Mouse (Mus musculus) activated CD4-positive, CD25-positive, alpha-beta regulatory T cell, adult 4 months (primary cell): ENCODE measurements around the gene Klhl32. TPM values are rescaled to one million over a fixed set of nuclear protein-coding genes. Genes with fewer than 3 reads are reported as not detected.
A peak's percentile ranks its signal among the peaks of the same experiment; 100 is the strongest.

Experiments
- ATAC-seq: one replicate; pipeline ENCODE4 v1.8.0; 2017
- polyA plus RNA-seq, 2 experiments: library from polyadenylated mRNA; unstranded; fragments of 100-300 nt; shearing (Covaris generic); gene quantifications; one replicate each; pipeline ENCODE4 v1.2.1; 2017

The Klhl32 gene
- polyA plus RNA-seq, 2 experiments from 2014 or later, result 0.15 to 0.37 TPM

- no peak for ATAC-seq
These were observed 223.1 kb downstream of the Klhl32 start for GRCm38 (mm10) chr4:24627871-24628270.

DNA sequence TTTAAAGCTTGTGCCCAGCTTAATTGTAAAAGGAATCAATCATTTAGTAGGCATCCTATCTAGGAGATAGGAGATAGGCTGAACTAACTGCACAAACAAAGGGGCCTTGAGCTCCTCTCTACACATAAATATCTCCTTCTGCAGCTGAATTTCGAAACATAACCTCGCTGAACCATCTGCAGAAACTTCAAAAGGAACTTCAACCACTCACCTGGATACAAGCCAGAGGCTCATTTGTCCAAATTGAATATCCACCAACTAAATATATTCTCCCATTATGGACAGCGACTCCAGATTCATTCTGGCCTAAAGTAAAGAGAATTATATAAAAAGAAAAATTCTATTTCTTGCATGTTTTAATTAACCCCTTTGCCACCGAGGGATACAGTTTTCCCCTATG, 224.2 kb downstream of the Klhl32 start:
- no peak for ATAC-seq

DNA sequence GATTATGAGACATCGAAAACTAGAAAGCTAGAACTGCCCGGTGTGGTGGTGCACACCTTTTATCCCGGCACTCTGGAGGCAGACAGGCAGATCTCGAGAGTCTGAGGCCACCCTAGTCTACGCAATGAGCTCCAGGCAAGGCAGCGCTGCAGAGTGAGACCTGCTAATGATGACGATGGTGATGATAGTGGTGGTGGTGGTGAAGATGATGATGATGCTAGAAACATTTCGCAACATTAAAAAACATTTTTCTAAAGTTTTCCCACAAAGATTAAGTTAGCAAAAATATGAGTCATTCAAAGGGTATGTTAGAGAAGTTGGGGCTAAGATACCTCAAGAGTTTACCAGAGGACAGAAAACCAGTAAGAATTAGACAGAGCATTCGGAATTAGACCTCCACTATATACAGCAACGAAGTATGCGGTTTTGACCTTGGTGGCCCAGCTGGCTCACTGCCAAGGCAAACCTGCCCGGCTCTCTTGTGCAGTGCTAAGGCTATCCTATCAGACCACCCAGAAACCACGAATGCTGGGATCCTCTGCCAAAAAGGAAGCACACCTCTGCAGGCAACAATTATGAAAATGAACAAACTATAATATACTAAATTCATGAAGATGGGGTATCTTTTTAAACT, 224.9 kb downstream of the Klhl32 start:
- ATAC-seq, result no peak

- no peak for ATAC-seq
These were observed 229.3 kb downstream of the Klhl32 start for GRCm38 (mm10) chr4:24621422-24622187.

- ATAC-seq, result no peak
These were observed 230.5 kb downstream of the Klhl32 start for GRCm38 (mm10) chr4:24620440-24620839.

DNA sequence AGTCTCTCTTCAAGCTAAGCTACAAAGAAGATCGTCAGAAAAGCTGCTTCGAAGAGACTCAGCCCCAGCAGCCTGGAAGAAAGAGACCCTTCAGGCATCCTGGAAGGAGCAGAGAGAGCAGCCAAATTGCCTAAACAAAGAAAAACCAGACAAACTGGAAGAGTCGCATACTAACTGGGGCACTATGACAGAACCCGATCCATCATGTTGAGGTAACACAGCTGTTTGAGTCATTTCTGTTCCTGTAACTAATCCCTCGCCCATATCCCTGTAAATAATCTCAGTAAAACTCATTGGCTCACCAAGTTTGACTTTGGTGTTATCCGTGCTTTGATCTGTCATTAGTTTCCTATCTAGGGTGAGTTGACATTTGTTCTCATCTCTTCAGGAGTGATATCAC, 230.9 kb downstream of the Klhl32 start:
- no peak for ATAC-seq

DNA sequence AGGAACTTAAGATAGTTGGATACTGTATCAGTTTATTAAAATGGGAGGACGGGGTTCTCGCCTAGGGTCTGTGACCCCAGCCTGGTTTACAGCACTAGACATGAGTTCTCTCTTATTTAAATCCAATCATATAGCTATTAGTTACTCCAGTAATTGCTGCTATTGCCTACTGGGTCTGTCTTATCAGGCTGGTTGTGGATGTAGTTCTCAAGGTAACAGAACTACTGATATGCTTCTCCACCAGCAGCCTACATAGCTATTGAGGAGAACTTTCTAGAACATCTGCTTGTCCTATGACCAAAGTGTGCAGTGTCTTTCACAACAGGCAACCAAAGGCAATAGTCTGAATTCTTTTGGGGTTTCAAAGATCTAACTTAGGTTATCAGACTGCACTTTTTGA, 241.4 kb downstream of the Klhl32 start:
- ATAC-seq, result no peak

DNA sequence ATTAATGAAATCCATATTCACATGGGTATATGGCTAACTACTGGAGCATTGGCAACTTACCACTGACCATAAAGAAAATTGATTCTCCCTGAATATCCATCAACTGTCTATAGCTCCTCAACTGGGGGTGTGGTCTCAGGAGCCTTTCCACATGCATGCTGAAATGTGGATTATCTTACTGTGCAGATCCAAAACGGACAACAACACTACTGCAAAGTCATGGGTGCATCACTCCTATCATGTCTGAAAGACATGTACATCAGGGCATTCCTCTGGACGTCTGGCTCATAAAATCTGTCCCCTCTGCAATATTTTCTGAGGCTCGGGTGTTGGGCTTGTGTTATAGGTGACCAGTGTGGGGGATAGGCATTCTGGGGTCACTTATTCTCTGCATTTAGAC, 241.8 kb downstream of the Klhl32 start:
- ATAC-seq, result no peak

DNA sequence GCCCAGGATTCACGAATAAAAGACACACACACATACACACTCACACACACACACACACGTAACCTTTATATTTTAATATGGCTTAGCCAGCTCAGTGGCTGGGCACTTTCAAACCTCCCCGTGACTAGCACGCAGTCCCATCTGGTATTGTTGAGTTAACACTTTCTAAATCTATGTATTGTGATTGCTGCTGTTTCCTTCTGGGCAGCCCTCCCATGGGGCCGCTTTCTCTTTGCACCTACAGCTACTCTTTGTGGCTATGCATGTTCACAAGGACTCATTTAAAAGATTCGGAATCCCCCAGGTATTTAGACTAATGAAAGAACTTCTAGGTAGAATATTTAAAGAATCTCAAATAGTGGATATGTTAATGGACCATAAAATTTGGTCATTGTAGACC, 249.2 kb downstream of the Klhl32 start:
- ATAC-seq, result no peak

DNA sequence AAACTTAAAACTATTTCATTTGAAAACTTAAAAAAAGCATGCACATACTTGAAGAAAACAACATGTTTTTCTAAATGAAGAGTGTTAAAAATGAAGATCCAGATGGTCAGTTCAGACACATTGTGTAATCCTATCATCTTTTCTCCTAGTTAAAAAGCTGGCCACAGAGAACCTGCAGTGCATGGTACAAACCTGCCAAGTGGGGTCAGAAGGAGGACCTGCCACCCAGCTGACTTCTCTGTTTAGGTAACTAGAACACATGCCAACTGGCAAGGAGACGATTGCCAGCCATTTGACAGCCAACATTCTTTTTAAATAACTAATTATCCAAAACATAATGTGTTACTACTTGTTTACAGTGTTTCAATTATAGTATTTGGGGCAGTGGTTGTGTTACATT, 252.3 kb downstream of the Klhl32 start:
- no peak for ATAC-seq

- no peak for ATAC-seq
These were observed 253.8 kb downstream of the Klhl32 start for GRCm38 (mm10) chr4:24596942-24597611.

DNA sequence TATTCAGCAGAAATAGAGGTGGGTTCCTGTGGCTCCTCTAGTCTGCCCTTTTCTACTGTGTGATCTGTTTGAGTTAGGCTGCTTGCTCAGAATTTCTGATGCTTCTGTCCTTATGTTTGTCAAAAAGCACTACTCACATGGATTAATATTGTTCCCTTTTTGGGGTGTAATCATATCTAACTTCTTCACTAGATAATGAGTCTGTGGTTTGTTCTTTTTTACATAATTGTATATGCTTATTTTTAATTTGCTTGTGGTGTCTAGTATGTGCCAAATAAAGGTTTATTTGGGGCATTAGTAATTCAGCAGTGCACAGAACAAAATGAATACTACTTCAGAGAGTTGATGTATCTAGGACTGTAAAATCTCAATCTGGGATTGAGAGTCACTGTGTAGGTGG, 256.1 kb downstream of the Klhl32 start:
- no peak for ATAC-seq

- ATAC-seq, result no peak
These were observed 266.9 kb downstream of the Klhl32 start for GRCm38 (mm10) chr4:24583997-24584396.

DNA sequence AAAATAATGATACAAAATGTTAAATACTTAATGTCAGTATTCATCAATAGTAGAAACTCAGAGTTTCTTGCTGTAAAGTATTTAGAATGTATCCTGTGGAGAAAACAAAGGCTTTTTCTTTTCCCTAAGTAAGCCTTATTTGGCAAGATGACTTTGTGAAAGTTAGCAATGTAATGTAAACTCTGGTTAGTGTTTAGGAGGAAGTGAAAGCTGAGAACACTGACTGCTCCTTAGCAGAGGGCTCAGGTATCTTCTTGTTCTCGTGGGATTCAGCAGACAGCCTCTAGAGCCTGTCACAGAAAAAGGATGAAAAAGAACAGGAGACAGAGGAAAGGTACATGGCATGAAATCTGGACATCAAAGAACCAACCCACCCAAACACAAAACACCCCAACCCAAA, 268.6 kb downstream of the Klhl32 start:
- no peak for ATAC-seq

DNA sequence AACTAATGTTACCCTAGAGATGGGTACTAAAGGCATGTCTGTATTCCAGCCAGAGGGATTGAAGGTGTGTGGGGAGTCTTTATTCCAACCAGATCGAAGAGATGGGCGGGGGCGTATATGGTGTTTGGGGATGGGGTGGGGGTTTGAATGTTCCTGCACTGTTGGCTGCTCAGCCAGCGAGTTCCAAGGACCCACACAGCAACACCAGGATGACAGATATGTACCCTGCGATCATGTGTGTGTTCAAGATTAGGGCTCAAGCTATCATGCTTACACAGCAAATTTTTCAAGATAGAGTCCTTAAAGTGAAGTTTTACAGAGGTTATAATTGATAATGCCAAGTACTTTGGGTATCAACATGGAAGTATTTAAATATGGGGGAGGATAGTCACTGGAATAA, 273.3 kb downstream of the Klhl32 start:
- ATAC-seq, result no peak

DNA sequence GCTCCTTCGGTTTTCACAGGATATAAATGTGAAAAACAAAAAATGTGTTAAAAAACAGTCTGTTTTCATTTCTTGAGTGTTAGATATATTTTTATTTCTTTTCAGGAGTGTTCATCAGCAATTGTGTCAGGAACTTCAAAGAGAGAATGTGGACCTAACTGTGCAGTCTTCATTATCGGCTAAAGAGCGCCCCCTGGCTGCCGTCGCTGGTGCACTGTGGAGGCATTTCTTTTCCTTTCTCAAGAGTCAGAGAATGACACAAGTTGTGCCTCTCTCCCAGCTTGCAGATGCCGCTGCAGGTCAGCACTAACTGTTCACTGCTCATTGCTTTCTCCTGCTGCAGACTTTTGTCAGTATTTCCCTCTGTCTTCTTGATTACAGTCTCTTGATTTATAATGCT, 276.6 kb downstream of the Klhl32 start:
- peak; percentile 90 for ATAC-seq

GRCm38 (mm10) chr4:24568989-24569556, 281.9 kb downstream of the Klhl32 start:
- peak; percentile 83 for ATAC-seq

DNA sequence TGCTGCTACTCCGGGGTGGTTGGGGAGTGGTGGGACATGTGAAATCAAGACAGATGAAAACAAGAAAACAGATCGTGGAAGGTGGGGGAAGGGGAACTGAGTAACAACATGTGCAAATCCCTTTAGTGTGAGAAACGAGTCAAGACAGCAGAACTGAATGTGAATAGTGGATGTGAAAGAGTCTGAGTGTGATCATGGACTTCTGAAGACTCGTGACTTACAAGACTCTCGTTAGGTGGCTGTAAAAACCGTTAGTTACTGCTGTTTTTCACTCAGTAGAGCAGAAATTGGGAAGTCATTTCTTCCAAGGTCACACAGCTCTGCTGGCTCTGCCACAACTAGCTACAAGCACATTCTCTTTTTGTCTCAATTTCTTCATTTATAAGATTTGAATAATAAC, 282.9 kb downstream of the Klhl32 start:
- no peak for ATAC-seq

Other genes with a start within 250 kb of the Klhl32 start
- gene Ndufaf4, start 47.0 kb upstream of the Klhl32 start, polyA plus RNA-seq, result 10 to 100 TPM; 28.1 to 29.5 TPM
- not detected for gene Gpr63, start 115.3 kb upstream of the Klhl32 start, polyA plus RNA-seq